Mouse (Mus musculus) liver, embryonic 11.5 days (tissue): Measurements from ENCODE around the gene Abl2. TPM values are rescaled to one million over a fixed set of nuclear protein-coding genes. Genes with fewer than 3 reads are reported as not detected.

Experiments
- ATAC-seq: fragments of 200-750 bp; cut with Nextera tagmentation; replicated peaks from 2 replicates; pipeline ENCODE4 v1.8.0; 2017; ENCODE audit warnings: moderate number of reproducible peaks, mild to moderate bottlenecking, moderate TSS enrichment, moderate library complexity; ENCODE audit not compliant: low FRiP score
- DNase-seq: peaks from one replicate; pipeline ENCODE4 v3.0.0-alpha.2; 2017; ENCODE audit warnings: low spot score
- H3K27ac ChIP-seq: fragments of 300-500 bp; sonication (generic); 2 replicates; pipeline ENCODE4 v1.5.1; 2014; ENCODE audit warnings: mild to moderate bottlenecking, low read depth, low read length, control low read depth
- H3K27me3 ChIP-seq: fragments of 300-500 bp; sonication (generic); replicated peaks from 2 replicates; pipeline ENCODE4 v1.6.1; 2014; ENCODE audit warnings: low read length, mixed read lengths; ENCODE audit not compliant: control insufficient read depth, insufficient read depth
- H3K36me3 ChIP-seq: fragments of 300-500 bp; sonication (generic); 2 replicates; pipeline ENCODE4 v1.6.1; 2014; ENCODE audit warnings: mild to moderate bottlenecking, low read length, moderate library complexity, mixed read lengths; ENCODE audit not compliant: control insufficient read depth, insufficient read depth
- H3K4me1 ChIP-seq: fragments of 300-500 bp; sonication (generic); replicated peaks from 2 replicates; pipeline ENCODE4 v1.6.1; 2014; ENCODE audit warnings: low read length, mixed read lengths; ENCODE audit not compliant: control insufficient read depth, insufficient read depth
- H3K4me2 ChIP-seq: fragments of 300-500 bp; sonication (generic); 2 replicates; pipeline ENCODE4 v1.6.1; 2014; ENCODE audit warnings: mild to moderate bottlenecking, control low read depth, moderate library complexity
- H3K4me3 ChIP-seq: fragments of 300-500 bp; sonication (generic); 2 replicates; pipeline ENCODE4 v1.5.1; 2014; ENCODE audit warnings: low read depth, low read length, control low read depth
- H3K9ac ChIP-seq: fragments of 300-500 bp; sonication (generic); 2 replicates; pipeline ENCODE4 v1.6.1; 2014; ENCODE audit warnings: low read depth, low read length, control low read depth
- H3K9me3 ChIP-seq: fragments of 300-500 bp; sonication (generic); 2 replicates; pipeline ENCODE4 v1.6.1; 2016; ENCODE audit warnings: low read length, inconsistent platforms, mixed read lengths; ENCODE audit not compliant: control insufficient read depth
- WGBS: fragments of 180-500 bp; shearing (Covaris S2); extraction: QIAGEN DNeasy Blood & Tissue Kit; methylation state at CpG from one replicate; pipeline ENCODE4 v1.1.7; 2014; 5-methylcytosine and 5-hydroxymethylcytosine counted together
- polyA plus RNA-seq: library from polyadenylated mRNA; unstranded; fragments of >200 nt; fragmentation: Nextera tagmentation; extraction: Ambion mirVana; gene quantifications from 2 replicates; pipeline ENCODE4 v1.2.1, GENCODE M21; 2014

Gene Abl2
- polyA plus RNA-seq, 1 experiment from 2014 or later: 4.0 TPM

DNA sequence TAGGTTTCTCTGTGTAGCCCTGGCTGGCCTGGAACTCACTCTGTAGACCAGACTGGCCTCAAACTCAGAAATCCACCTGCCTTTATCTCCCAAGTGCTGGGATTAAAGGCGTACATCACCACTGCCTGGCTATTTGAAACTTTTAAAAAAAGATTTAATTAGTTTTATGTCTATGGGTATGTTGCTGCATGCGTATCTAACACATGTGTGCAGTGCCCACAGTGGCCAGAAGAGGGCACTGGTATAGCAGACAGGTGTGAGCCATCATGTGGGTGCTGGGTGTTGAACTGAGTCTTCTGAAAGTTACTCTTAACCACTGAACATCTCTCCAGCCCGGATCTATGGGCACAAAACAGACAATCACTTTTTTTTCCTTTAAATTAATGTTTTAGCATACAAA, 7.5 kb downstream of the Abl2 start:
- 0 out of 2 replicates have a peak, but pooled peaks cover 4% of the 10 kb centered on the region for H3K9me3 ChIP-seq
- no peaks in the 10 kb centered on the region for H3K36me3 ChIP-seq
- no peak overlapping the region for H3K4me2 ChIP-seq
- no peaks in the 10 kb centered on the region for H3K27me3 ChIP-seq
- ATAC-seq: no peak
- H3K9ac ChIP-seq: no peak overlapping the region
- no peak overlapping the region for H3K27ac ChIP-seq
- 0 out of 2 replicates have a peak, but pooled peaks cover 3% of the 10 kb centered on the region for H3K4me1 ChIP-seq
- H3K4me3 ChIP-seq: no peak overlapping the region
- DNase-seq: no peak
- 89% methylated on average over 3 of the region's 3 CpGs for WGBS

- H3K27me3 ChIP-seq: no peaks in the 10 kb centered on the region
- H3K4me3 ChIP-seq: no peak overlapping the region
- no peak overlapping the region for H3K9ac ChIP-seq
- no peak for ATAC-seq
- WGBS: 71% methylated on average over 4 of the region's 4 CpGs
- H3K9me3 ChIP-seq: 0 out of 2 replicates have a peak, but pooled peaks cover 4% of the 10 kb centered on the region
- 0 out of 2 replicates have a peak, but pooled peaks cover 3% of the 10 kb centered on the region for H3K4me1 ChIP-seq
- H3K36me3 ChIP-seq: no peaks in the 10 kb centered on the region
- no peak for DNase-seq
- no peak overlapping the region for H3K4me2 ChIP-seq
- H3K27ac ChIP-seq: no peak overlapping the region
These were observed 11.0 kb downstream of the Abl2 start for GRCm38 (mm10) chr1:156569615-156570014.

- DNase-seq (no peak), ATAC-seq (no peak)
- no peaks in the 10 kb centered on the region for H3K36me3 ChIP-seq
- no peaks in the 10 kb centered on the region for H3K9me3 ChIP-seq
- no peak overlapping the region for H3K9ac ChIP-seq
- WGBS: 84% methylated on average over 4 of the region's 4 CpGs
- H3K4me1 ChIP-seq: no peaks in the 10 kb centered on the region
- H3K27ac ChIP-seq: no peak overlapping the region
- no peaks in the 10 kb centered on the region for H3K27me3 ChIP-seq
- no peak overlapping the region for H3K4me3 ChIP-seq
- no peak overlapping the region for H3K4me2 ChIP-seq
These were observed 14.4 kb downstream of the Abl2 start for GRCm38 (mm10) chr1:156572952-156573351.

DNA sequence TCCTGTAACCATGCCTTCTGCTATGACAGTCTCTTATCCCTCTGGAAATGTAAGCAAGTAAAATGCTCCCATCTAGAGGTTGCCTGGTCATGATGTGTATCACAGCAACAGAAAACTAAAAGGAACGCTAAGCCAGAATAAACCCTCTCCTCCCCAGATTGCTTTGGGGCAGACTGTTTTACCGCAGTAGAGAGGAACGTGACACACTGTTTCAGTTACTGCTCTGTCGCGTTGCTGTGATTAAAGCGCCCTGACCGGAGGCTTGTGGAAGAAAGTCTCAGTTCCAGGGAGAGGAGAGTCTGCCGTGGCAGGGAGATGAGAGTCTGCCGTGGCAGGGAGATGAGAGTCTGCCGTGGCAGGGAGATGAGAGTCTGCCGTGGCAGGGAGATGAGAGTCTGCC, 22.6 kb downstream of the Abl2 start:
- no peak overlapping the region for H3K9ac ChIP-seq
- no peak for DNase-seq

DNA sequence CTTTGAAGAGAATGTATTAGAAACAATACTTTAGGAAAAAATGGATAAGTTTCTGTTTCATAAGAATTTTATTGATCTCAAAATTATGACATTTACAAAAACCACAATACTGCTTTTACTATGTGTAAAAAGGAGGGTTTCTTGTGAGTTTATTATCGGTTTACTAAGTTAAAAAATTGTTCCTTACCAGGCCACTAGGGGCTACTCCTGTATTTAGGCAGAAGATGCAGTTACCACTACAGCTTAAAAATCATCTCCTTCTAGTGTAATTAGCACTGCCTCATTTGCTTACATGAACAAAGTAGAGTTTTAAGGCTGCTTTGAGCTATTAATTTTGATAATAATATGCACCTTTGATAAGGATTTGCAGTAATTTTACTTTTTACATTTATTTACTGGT, 25.6 kb downstream of the Abl2 start:
- Histone ChIP-seq H3K27me3 (no peaks in the 10 kb centered on the region), H3K4me1 (no peaks in the 10 kb centered on the region), H3K4me2 (no peak overlapping the region), H3K4me3 (no peak overlapping the region), H3K9me3 (no peaks in the 10 kb centered on the region), H3K36me3 (no peaks in the 10 kb centered on the region), H3K27ac (no peak overlapping the region), H3K9ac (no peak overlapping the region)
- DNase-seq: no peak
- no peak for ATAC-seq
- whole genome bisulfite sequencing: 74% methylated on average over 1 of the region's 1 CpGs

More for the DNA sequence above, 22.6 kb downstream of the Abl2 start:
- Histone ChIP-seq H3K27ac (no peak overlapping the region), H3K36me3 (no peaks in the 10 kb centered on the region), H3K4me1 (no peaks in the 10 kb centered on the region), H3K9me3 (no peaks in the 10 kb centered on the region), H3K4me3 (no peak overlapping the region), H3K27me3 (no peaks in the 10 kb centered on the region), H3K4me2 (no peak overlapping the region)
- 81% methylated on average over 11 of the region's 11 CpGs for WGBS
- ATAC-seq: no peak

DNA sequence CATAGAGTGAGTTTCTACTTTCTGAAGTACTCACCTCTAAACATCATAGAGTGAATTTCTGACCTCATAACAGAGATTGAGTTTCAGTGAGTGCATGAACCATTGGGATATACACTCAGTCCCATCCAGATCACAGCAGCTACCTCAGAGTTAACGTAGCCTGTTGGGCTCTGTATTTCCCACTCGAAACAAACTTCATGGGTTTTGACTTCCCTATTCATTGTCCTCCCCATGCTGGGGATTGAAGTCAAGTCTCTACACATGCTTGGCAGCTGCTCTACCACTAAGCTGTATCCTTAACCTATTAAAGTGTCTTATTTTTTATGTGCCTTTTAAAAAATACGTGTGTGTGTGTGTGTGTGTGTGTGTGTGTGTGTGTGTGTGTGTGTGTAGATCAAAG, 26.9 kb downstream of the Abl2 start:
- Histone ChIP-seq H3K4me1 (0 out of 2 replicates have a peak, but pooled peaks cover 3% of the 10 kb centered on the region), H3K36me3 (no peaks in the 10 kb centered on the region; the same call in 1 of the 2 replicates), H3K4me3 (no peak overlapping the region), H3K27me3 (no peaks in the 10 kb centered on the region), H3K9ac (no peak overlapping the region), H3K4me2 (no peak overlapping the region), H3K27ac (no peak overlapping the region), H3K9me3 (no peaks in the 10 kb centered on the region)
- 71% methylated on average over 3 of the region's 3 CpGs for WGBS
- no peak for DNase-seq
- ATAC-seq: no peak

- no peak overlapping the region for H3K4me3 ChIP-seq
- no peaks in the 10 kb centered on the region for H3K27me3 ChIP-seq
- H3K9ac ChIP-seq: no peak overlapping the region
- no peak overlapping the region for H3K4me2 ChIP-seq
- H3K9me3 ChIP-seq: no peaks in the 10 kb centered on the region
- DNase-seq (no peak), ATAC-seq (no peak)
- 0 out of 2 replicates have a peak, but pooled peaks cover 3% of the 10 kb centered on the region for H3K4me1 ChIP-seq
- H3K27ac ChIP-seq: no peak overlapping the region
- H3K36me3 ChIP-seq: no peaks in the 10 kb centered on the region; the same call in 1 of the 2 replicates
- 93% methylated on average over 3 of the region's 3 CpGs for WGBS
These were observed 31.3 kb downstream of the Abl2 start for GRCm38 (mm10) chr1:156589811-156590305.

- ATAC-seq: no peak
- Histone ChIP-seq H3K4me3 (no peak overlapping the region), H3K27ac (no peak overlapping the region), H3K9ac (no peak overlapping the region), H3K4me2 (no peak overlapping the region), H3K27me3 (no peaks in the 10 kb centered on the region), H3K9me3 (no peaks in the 10 kb centered on the region), H3K4me1 (0 out of 2 replicates have a peak, but pooled peaks cover 3% of the 10 kb centered on the region), H3K36me3 (no peaks in the 10 kb centered on the region; the same call in 1 of the 2 replicates)
- 40% methylated on average over 1 of the region's 1 CpGs for WGBS
- no peak for DNase-seq
These were observed 31.8 kb downstream of the Abl2 start for GRCm38 (mm10) chr1:156590357-156590756.

DNA sequence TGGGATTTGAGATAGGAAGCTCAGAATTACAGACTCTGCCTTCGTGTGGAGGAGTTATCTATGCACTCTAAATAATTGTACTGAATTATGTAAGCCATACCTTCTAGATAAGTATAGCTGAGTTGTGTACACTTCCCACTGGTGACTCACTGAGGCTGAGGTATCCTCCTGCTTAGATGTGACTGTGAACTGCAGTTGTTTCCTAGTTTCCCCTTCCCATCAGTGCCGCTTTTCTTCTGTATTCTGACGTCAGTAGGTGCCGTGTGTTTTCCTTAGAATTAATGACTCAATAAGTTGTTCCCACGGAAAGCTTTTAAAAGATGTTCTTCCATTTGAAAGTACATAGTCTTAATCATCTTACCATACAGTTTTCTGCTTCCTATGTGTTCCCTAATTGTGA, 34.7 kb downstream of the Abl2 start:
- H3K4me3 ChIP-seq: no peak overlapping the region
- no peak for ATAC-seq
- H3K36me3 ChIP-seq: no peaks in the 10 kb centered on the region; the same call in 1 of the 2 replicates
- no peak overlapping the region for H3K9ac ChIP-seq
- DNase-seq: no peak
- no peaks in the 10 kb centered on the region for H3K9me3 ChIP-seq
- no peak overlapping the region for H3K27ac ChIP-seq
- H3K4me2 ChIP-seq: no peak overlapping the region
- no peaks in the 10 kb centered on the region for H3K27me3 ChIP-seq
- H3K4me1 ChIP-seq: 0 out of 2 replicates have a peak, but pooled peaks cover 3% of the 10 kb centered on the region
- WGBS: 80% methylated on average over 5 of the region's 5 CpGs
